Mouse (Mus musculus) heart, postnatal 0 days (tissue): Measurements from ENCODE around the gene Vangl2. TPM values are rescaled to one million over a fixed set of nuclear protein-coding genes. Genes with fewer than 3 reads are reported as not detected.

Experiments used
- ATAC-seq: fragments of 200-750 bp; cut with Nextera tagmentation; 2 replicates; pipeline ENCODE4 v1.8.0; 2017; ENCODE audit warnings: low read depth, moderate number of reproducible peaks, moderate library complexity; ENCODE audit not compliant: insufficient read depth
- DNase-seq: peaks from one replicate; pipeline ENCODE4 v3.0.0-alpha.2; 2016; ENCODE audit warnings: low spot score
- H3K27ac ChIP-seq: fragments of 300-500 bp; sonication (generic); 2 replicates; pipeline ENCODE4 v1.5.1; 2014; ENCODE audit warnings: low read depth, mild to moderate bottlenecking
- H3K27me3 ChIP-seq: fragments of 300-500 bp; sonication (generic); 2 replicates; pipeline ENCODE4 v1.6.1; 2014; ENCODE audit warnings: low read length, mixed read lengths; ENCODE audit not compliant: control insufficient read depth, insufficient read depth
- H3K36me3 ChIP-seq: fragments of 300-500 bp; sonication (generic); replicated peaks from 2 replicates; pipeline ENCODE4 v1.6.1; 2014; ENCODE audit warnings: low read length, mixed read lengths; ENCODE audit not compliant: control insufficient read depth, insufficient read depth
- H3K4me1 ChIP-seq: fragments of 300-500 bp; sonication (generic); 2 replicates; pipeline ENCODE4 v1.6.1; 2014; ENCODE audit warnings: antibody characterized with exemption; ENCODE audit not compliant: control insufficient read depth, insufficient read depth
- H3K4me2 ChIP-seq: fragments of 300-500 bp; sonication (generic); 2 replicates; pipeline ENCODE4 v1.6.1; 2014; ENCODE audit warnings: low read depth, mild to moderate bottlenecking, low read length, moderate library complexity
- H3K4me3 ChIP-seq: fragments of 300-500 bp; sonication (generic); 2 replicates; pipeline ENCODE4 v1.5.1; 2014; ENCODE audit warnings: low read depth, low read length
- H3K9ac ChIP-seq: fragments of 300-500 bp; sonication (generic); replicated peaks from 2 replicates; pipeline ENCODE4 v1.6.1; 2014; ENCODE audit warnings: low read depth, low read length, mixed read lengths
- H3K9me3 ChIP-seq: fragments of 300-500 bp; sonication (generic); replicated peaks from 2 replicates; pipeline ENCODE4 v1.6.1; 2016; ENCODE audit warnings: low read length; ENCODE audit not compliant: control insufficient read depth
- CTCF ChIP-seq: IDR thresholded peaks from 2 replicates; pipeline ENCODE4 v1.5.1; 2016; ENCODE audit warnings: antibody characterized with exemption, control low read depth, low read depth
- EP300 ChIP-seq: IDR thresholded peaks from 2 replicates; pipeline ENCODE4 v1.6.1; 2016; ENCODE audit warnings: antibody characterized with exemption, low read depth
- whole genome bisulfite sequencing: fragments of 180-500 bp; shearing (Covaris S2); extraction: QIAGEN DNeasy Blood & Tissue Kit; methylation state at CpG from one replicate; pipeline ENCODE4 v1.1.7; 2014; 5-methylcytosine and 5-hydroxymethylcytosine counted together
- polyA plus RNA-seq: library from polyadenylated mRNA; unstranded; fragments of >200 nt; fragmentation: Nextera tagmentation; extraction: Ambion mirVana; gene quantifications from 2 replicates; pipeline ENCODE4 v1.2.1, GENCODE M21; 2015
- total RNA-seq: library from RNA; depleted of rRNA; stranded (reverse); fragments of >200 nt; gene quantifications from 2 replicates; pipeline ENCODE4 v1.2.3, GENCODE M21; 2014; ENCODE audit warnings: low replicate concordance

Vangl2 gene
- total and polyA plus RNA-seq, 2 experiments from 2014 or later: 5.2 to 11.2 TPM

GRCm38 (mm10) chr1:172064613-172065141, 36.4 kb upstream of the Vangl2 start:
- Histone ChIP-seq H3K4me3 (no peak overlapping the region), H3K27me3 (no peaks in the 10 kb centered on the region), H3K4me2 (no peak overlapping the region), H3K9ac (no peak overlapping the region), H3K4me1 (no peaks in the 10 kb centered on the region), H3K27ac (no peak overlapping the region), H3K9me3 (no peaks in the 10 kb centered on the region), H3K36me3 (peaks cover 55% of the 10 kb centered on the region)
- 74% methylated on average over 13 of the region's 13 CpGs for WGBS
- DNase-seq (no peak), ATAC-seq (no peak; the same call in 1 of the 2 replicates)
- TF ChIP-seq EP300: no peak
- no peak for TF ChIP-seq CTCF

GRCm38 (mm10) chr1:172063291-172064023, 35.2 kb upstream of the Vangl2 start:
- no peak overlapping the region for H3K4me3 ChIP-seq
- peaks cover 43% of the 10 kb centered on the region for H3K36me3 ChIP-seq
- no peak for ATAC-seq
- TF ChIP-seq EP300 (no peak), CTCF (no peak)
- H3K9me3 ChIP-seq: no peaks in the 10 kb centered on the region
- no peak overlapping the region for H3K4me2 ChIP-seq
- no peaks in the 10 kb centered on the region for H3K4me1 ChIP-seq
- no peak overlapping the region for H3K27ac ChIP-seq
- no peak for DNase-seq
- no peak overlapping the region for H3K9ac ChIP-seq
- H3K27me3 ChIP-seq: no peaks in the 10 kb centered on the region
- 38% methylated on average over 4 of the region's 4 CpGs for WGBS

- WGBS: 90% methylated on average over 2 of the region's 2 CpGs
- Histone ChIP-seq H3K4me1 (no peaks in the 10 kb centered on the region), H3K9ac (no peak overlapping the region), H3K4me3 (no peak overlapping the region), H3K4me2 (no peak overlapping the region), H3K9me3 (no peaks in the 10 kb centered on the region), H3K27ac (no peak overlapping the region), H3K27me3 (no peaks in the 10 kb centered on the region), H3K36me3 (peaks cover 30% of the 10 kb centered on the region)
- no peak for DNase-seq
- no peak for ATAC-seq
- no peak for TF ChIP-seq CTCF
- no peak for TF ChIP-seq EP300
Measured at GRCm38 (mm10) chr1:172062101-172062500, 33.9 kb upstream of the Vangl2 start.

- no peak for DNase-seq
- Histone ChIP-seq H3K9ac (no peak overlapping the region), H3K4me3 (no peak overlapping the region), H3K9me3 (no peaks in the 10 kb centered on the region), H3K4me2 (no peak overlapping the region), H3K4me1 (no peaks in the 10 kb centered on the region), H3K36me3 (peaks cover 21% of the 10 kb centered on the region), H3K27me3 (0 out of 2 replicates have a peak, but pooled peaks cover 3% of the 10 kb centered on the region), H3K27ac (no peak overlapping the region)
- TF ChIP-seq EP300 (no peak), CTCF (no peak)
- no peak for ATAC-seq
- WGBS: 36% methylated on average over 8 of the region's 8 CpGs
Measured at GRCm38 (mm10) chr1:172061217-172061616, 33.0 kb upstream of the Vangl2 start.

- TF ChIP-seq CTCF (no peak), EP300 (no peak)
- Histone ChIP-seq H3K4me2 (no peak overlapping the region), H3K36me3 (peaks cover 15% of the 10 kb centered on the region), H3K4me3 (no peak overlapping the region), H3K9me3 (no peaks in the 10 kb centered on the region), H3K9ac (no peak overlapping the region), H3K4me1 (no peaks in the 10 kb centered on the region), H3K27ac (no peak overlapping the region), H3K27me3 (peaks cover 6% of the 10 kb centered on the region; the same call in 1 of the 2 replicates)
- WGBS: 62% methylated on average over 4 of the region's 4 CpGs
- DNase-seq (no peak), ATAC-seq (no peak)
Measured at GRCm38 (mm10) chr1:172060659-172061058, 32.4 kb upstream of the Vangl2 start.
